Mouse (Mus musculus): ENCODE results near the gene Wasl.

The Wasl gene

DNA sequence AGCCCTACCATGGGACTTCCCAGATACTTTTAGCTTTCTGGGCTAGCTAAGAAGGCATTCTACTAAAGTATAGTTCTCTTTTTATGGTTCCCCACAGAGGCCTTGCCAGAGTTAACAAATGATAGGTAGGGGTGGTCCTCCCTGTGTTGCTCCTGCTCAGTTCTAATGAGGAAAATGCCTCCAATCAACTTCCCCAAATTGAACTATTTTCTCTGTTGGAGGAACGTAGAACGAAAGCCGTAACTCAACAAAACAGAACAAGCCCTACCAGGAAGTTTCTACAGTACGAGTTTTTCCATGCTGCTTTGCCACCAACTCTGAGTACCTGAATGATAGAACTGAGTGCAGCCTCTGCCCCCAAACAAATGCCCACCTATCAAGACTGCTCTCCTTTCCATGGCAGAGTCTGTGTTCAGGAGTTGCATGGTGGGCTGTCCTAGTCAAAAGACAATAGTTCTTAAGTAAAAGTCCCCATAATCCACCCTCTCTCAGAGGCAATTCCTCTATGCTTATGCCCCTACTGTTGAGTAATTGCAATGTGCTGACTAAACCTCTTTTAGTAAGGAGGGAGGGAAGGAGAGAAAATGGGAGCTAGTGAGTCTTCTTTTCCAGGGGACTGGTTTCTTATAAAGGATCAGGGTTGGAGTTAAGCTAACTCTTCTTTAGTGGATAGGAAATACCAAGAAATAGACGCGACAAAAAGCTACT, 19.3 kb downstream of the Wasl start:
- DNase-seq (ENCODE audit: low spot score in 2 of 2): no peak

- no peak for DNase-seq (ENCODE audit: low spot score in 2 of 2)
These were observed 21.8 kb downstream of the Wasl start for GRCm38 (mm10) chr6:24642960-24643359.

DNA sequence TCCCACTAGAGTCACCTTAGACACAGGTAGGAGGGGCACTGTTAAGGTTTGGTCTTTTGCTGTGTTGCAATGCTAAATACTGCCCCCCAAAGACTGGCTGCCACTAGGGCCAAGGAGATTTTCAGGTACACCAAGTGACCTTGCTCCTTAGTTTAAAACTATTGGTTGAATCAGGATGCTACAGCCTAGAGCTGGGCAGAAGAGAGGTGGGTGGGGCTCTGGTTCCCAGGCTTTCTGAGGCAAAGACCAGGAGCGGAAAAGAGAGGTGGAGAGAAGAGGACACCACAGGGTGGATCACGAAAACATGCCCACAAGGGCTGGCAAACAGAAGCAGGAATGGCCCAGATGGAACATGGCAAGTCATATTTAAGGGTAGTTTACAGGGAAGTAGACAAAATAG, 22.6 kb downstream of the Wasl start:
- DNase-seq (ENCODE audit: low spot score in 2 of 2): no peak

DNA sequence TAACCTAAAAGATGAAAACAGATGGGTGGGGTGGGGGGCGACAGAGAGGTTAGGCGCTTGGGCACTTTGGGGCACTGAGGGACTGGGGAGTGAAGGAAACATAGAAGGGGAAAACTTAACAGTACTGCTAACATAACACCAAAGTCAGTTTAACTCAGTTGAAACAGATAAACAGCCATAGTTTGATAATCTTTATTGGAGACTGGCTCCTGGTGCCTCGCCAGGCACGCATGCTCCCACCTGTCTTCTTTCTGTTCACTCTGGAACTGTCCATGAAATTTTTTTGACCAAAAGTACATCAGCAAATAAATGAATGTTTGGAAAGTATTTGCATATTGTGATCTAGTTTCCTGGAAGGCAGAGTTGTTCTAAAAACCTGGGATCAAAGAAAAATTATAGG, 23.5 kb downstream of the Wasl start:
- no peak for DNase-seq (ENCODE audit: low spot score in 2 of 2)

DNA sequence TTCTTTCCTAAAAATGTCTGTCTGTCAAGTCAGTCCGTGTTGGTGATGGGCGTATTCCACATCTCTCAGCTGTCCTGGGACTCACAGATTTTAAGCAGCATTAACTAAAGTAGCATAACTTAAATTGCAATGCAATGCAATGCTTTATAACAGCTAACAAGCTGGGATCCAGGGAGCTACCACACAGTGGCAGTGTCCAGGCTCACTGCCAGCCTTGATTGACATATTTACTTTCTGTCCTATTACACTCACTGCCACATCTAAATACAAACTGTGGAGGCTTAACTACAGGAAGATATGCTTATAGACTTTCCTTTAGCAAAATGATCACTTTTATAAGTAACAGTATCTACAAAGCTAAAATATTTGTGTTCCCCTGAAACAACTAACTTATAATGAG, 29.0 kb downstream of the Wasl start:
- no peak for DNase-seq (ENCODE audit: low spot score in 2 of 2)

DNA sequence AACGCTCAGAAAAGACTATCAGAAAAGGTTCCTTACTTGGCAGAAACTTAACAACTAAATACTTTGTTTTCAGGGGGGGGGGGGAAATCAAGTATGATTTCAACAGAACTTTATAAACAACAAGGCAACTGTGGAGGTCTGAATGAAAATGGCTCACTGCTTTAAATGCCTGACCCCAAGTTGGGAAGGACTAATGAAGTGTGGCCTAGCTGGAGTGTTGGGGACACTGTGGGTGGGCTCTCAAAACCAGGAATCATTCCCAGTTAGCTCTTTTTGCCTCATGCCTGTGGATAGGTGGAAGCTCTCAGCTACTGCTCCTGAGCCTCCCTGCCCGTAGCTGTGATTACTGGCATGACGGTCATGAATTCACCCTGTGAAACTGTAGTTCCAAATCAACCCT, 30.7 kb downstream of the Wasl start:
- no peak for DNase-seq (ENCODE audit: low spot score in 2 of 2)

DNA sequence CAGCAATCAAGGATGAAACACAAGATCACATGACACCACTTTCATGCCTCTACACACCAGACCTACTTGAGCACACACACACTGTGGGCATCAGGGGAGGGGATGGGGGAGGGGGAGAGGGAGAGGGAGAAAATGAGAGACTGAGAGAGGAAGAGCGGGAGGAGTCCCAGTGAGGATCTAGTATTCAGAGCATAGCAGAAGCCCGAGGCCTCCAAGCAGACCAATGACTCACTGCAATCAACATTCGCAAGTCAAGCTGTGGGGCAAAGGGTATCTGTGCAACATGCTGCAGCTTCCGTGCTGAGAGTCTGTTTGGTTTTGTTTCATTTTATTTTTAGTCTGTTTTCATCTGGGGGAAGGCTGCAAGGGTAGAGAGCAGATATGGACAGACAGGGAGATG, 32.7 kb downstream of the Wasl start:
- no peak for DNase-seq (ENCODE audit: low spot score in 2 of 2)

DNA sequence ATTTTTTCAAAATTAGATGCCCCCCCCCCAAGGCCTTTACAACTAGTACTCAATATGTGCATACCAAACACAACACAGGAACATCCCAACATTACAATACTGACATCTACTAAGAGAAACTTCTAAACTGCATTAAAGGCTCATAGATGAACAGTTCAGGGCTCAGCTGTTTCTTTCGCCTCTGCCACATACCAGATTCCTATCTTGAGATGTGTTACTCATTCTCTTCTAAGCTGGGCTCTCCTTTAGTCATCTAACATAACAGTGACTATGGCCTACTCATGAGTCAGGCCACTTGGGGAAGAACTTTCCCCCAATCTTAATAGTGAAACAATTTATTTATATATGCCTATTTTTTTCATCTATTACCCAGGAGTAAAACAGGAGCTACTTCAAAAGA, 36.3 kb downstream of the Wasl start:
- DNase-seq (ENCODE audit: low spot score in 2 of 2): no peak

- DNase-seq (ENCODE audit: low spot score in 2 of 2): no peak
These were observed 37.2 kb downstream of the Wasl start for GRCm38 (mm10) chr6:24627586-24628030.

DNA sequence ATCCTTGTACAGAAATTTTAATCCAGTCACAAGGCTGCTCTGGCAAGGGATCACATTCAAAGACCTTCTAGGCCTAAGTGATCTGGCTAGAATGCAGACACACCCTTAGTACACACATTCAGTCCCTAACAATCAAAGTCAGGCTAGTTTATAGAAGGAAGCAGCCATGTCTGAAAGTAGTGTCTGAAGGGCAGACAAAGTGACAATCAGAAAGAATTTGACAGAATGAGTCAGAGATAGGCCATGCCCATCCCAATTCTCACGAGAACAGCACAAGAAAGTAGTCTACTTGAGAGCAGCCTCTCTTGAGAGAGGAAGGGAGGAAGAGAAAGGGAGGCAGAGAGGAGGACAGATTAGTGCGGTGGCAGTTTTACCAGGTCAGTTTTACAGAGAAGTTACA, 42.7 kb downstream of the Wasl start:
- no peak for DNase-seq (ENCODE audit: low spot score in 2 of 2)

DNA sequence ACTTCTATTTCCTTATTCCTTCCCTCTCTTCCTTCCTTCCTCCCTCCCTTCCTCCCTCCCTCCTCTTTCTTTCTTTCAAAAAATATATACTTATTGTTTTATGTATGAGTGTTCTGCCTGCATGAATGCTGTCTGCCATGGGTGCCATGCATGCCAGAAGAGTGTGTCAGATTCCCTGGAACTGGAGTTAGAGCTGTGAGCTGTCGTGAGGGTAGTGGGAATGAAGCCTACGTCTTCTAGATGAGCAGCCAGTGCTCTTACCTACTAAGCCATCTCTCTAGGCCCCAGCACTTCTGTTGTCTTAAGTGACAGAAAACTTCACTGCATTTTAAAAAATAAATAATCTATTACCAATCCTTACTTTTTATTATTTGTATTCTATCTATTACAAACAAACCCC, 43.9 kb downstream of the Wasl start:
- no peak for DNase-seq (ENCODE audit: low spot score in 2 of 2)

- no peak for DNase-seq (ENCODE audit: low spot score in 2 of 2)
These were observed 45.3 kb downstream of the Wasl start for GRCm38 (mm10) chr6:24619285-24620045.

DNA sequence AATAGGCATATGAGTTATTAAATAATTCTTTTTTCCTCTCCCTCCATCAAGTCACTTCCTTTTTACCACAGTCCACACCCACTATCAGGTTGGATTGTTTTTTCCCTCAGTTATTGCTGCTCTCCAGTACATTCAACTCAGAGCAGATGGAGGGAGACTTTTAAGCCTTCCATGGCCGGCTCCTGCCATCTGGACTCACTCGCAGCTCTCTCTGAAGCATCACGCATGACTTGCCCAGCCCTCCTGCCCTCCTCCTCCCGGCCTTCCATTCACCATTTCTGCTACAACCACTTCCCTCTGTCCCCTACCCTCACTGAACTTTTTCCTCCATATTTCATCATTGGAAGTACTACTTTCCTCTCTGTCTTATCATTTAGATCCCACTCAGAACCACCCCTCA, 48.1 kb downstream of the Wasl start:
- DNase-seq (ENCODE audit: low spot score in 2 of 2): no peak

DNA sequence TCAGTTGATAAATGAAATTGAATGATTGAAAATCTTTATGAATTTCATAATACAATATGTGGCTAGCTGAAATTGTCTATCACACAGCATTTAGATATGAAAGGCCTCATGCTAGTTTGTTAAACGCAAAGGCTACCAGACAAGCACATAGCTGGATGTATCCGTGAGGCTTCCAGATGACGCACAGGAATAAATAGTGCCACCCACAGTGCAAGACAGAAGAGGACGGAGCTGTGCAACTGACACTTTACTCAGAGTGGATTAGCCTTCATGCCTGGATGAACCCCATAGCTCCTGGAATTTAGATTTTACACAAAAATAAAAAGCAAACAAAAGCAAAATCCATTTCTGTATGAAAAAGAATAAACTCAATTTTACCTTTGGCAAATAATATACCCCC, 50.9 kb downstream of the Wasl start:
- no peak for DNase-seq (ENCODE audit: low spot score in 2 of 2)

DNA sequence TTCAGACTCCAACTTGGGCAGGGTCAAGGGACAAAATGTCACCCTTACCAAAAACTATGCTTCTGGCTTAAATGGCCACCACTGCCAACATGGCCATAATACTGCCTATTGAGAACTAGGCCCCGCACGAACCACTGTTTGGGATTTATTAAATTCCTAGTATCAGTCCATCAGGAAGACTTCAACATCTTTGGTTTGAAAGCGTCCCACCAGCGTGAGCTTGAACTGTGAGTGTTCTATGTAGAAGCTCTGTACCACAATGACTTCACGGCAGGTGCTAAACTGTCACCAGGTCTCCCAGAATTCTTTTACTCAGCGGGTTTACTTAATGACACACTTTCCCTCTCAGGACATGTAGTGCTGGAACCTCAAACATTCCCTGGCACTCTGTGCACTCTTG, 51.5 kb downstream of the Wasl start:
- no peak for DNase-seq (ENCODE audit: low spot score in 2 of 2)

DNA sequence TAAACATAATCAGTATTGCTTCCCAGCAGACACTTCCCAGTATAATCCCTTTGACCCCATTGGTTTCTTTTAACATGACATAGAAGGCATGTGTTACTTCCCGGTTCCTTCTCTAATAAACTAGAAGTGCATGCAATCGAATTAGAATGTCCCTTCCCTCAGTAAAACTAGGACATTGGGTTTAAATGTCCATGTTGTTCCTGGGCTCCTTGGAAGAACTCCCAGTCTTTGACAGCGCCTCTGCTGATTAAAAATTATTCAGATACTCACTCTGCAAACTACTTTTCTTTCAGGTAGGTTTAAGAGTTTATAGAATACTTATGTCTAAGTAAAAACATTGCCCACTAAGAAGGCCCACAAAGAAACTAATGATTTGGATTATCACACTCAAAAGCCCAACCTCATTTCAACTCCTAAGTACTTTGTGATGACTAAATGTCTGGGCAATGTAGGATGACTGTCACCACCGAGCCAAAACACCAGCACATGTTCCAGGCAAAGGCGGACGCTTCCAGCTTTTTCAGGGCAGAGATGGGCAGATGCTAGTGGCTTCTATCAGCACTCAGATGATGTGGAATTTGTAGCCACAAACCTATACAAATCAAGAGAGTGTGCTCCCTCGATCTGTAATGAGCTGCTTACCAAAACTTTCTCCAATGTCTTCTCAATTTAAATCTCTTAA, 52.6 kb downstream of the Wasl start:
- no peak for DNase-seq (ENCODE audit: low spot score in 2 of 2)

DNA sequence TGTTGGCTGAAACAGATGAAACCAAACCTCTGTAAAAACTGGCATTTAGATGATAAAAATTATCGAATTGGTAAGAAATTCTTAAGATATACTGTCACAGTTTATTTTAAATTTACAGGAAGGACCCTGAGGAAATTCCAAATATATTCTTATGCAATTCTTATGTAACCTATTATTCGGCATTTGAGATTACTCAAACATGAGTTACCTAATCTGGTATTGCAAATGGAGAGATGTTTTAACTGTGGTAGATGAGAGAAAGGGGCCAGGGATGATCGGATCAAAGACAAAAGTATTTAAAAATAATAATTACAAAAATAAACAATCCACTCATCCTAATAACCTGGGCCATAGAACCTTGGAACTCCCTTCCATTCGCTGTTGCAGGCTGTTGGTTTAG, 54.5 kb downstream of the Wasl start:
- DNase-seq (ENCODE audit: low spot score in 2 of 2): no peak

GRCm38 (mm10) chr6:24609531-24609930, 55.3 kb downstream of the Wasl start:
- no peak for DNase-seq (ENCODE audit: low spot score in 2 of 2)

DNA sequence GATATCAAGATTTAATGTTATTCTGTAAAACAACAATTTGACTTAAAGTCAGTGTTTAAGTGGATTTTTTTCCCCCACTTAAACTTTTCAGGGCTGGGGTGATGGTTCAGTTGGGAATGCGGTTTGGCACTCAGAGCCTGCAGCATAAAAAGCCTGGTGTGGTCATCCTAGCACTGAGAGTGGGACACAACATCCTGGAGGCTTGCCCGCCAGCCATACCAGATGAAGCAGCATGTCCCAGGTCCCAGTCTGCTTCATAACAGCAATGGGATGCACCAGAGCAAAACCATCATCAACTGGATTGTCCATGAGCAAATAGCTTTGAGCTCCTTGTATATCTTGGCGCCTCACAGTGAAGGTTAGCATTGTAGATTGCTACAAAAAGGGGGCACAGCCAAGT, 56.1 kb downstream of the Wasl start:
- no peak for DNase-seq (ENCODE audit: low spot score in 2 of 2)

GRCm38 (mm10) chr6:24608129-24608528, 56.7 kb downstream of the Wasl start:
- DNase-seq (ENCODE audit: low spot score in 2 of 2): no peak

GRCm38 (mm10) chr6:24607531-24607930, 57.3 kb downstream of the Wasl start:
- DNase-seq (ENCODE audit: low spot score in 2 of 2): no peak

- DNase-seq (ENCODE audit: low spot score in 2 of 2): no peak
These were observed 58.3 kb downstream of the Wasl start for GRCm38 (mm10) chr6:24606512-24606911.

DNA sequence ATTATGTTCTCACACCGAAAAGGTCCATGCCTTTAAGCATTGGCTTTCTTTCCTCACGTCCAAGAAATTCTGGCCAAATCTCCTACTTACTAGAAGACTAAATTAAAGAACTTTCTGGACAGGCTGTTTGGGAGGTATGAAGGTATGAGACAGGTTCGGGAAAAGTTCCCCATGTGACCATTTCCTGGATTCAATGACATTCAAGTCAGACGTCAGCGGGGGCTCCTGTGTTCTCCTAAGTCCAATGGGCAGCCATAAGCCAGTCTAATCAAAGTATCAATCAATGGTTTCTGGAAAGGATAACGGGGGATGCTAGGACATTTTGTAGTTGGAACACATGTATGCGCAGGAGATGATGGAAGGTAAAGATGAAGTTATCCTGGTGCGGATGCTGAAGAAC, 59.2 kb downstream of the Wasl start:
- no peak for DNase-seq (ENCODE audit: low spot score in 2 of 2)

Measured in urinary bladder, postnatal 4 days (tissue).